Mouse (Mus musculus) kidney, postnatal 0 days (tissue): ENCODE measurements around the gene Camk2d. TPM values are rescaled to one million over a fixed set of nuclear protein-coding genes. Genes with fewer than 3 reads are reported as not detected.
A peak's percentile ranks its signal among the peaks of the same experiment; 100 is the strongest.

Experiments used
- ATAC-seq: fragments of 200-750 bp; cut with Nextera tagmentation; replicated peaks from 2 replicates; pipeline ENCODE4 v1.8.0; 2017; ENCODE audit warnings: low read depth, moderate number of reproducible peaks, moderate TSS enrichment, moderate library complexity; ENCODE audit not compliant: low FRiP score
- DNase-seq: peaks from one replicate; pipeline ENCODE4 v3.0.0-alpha.2; 2016; ENCODE audit warnings: low spot score
- H3K27ac ChIP-seq: fragments of 300-500 bp; sonication (generic); 2 replicates; pipeline ENCODE4 v1.5.1; 2014; ENCODE audit warnings: mild to moderate bottlenecking
- H3K27me3 ChIP-seq: fragments of 300-500 bp; sonication (generic); 2 replicates; pipeline ENCODE4 v1.6.1; 2014; ENCODE audit warnings: low read length, mixed read lengths; ENCODE audit not compliant: insufficient read depth
- H3K36me3 ChIP-seq: fragments of 300-500 bp; sonication (generic); 2 replicates; pipeline ENCODE4 v1.6.1; 2014; ENCODE audit warnings: low read length, mixed read lengths; ENCODE audit not compliant: insufficient read depth
- H3K4me1 ChIP-seq: fragments of 300-500 bp; sonication (generic); replicated peaks from 2 replicates; pipeline ENCODE4 v1.6.1; 2014; ENCODE audit warnings: antibody characterized with exemption, low read length, mixed read lengths; ENCODE audit not compliant: insufficient read depth
- H3K4me2 ChIP-seq: fragments of 300-500 bp; sonication (generic); 2 replicates; pipeline ENCODE4 v1.6.1; 2014; ENCODE audit warnings: mild to moderate bottlenecking, low read length, moderate library complexity, mixed read lengths
- H3K4me3 ChIP-seq: fragments of 300-500 bp; sonication (generic); replicated peaks from 2 replicates; pipeline ENCODE4 v1.5.1; 2014; ENCODE audit warnings: low read depth, low read length
- H3K9ac ChIP-seq: fragments of 300-500 bp; sonication (generic); 2 replicates; pipeline ENCODE4 v1.6.1; 2014; ENCODE audit warnings: low read depth, low read length
- H3K9me3 ChIP-seq: fragments of 300-500 bp; sonication (generic); replicated peaks from 2 replicates; pipeline ENCODE4 v1.6.1; 2016; ENCODE audit warnings: low read length, inconsistent platforms, mixed read lengths
- CTCF ChIP-seq: IDR thresholded peaks from 2 replicates; pipeline ENCODE4 v1.5.1; 2016; ENCODE audit warnings: antibody characterized with exemption, low read depth, mild to moderate bottlenecking, moderate library complexity
- WGBS: fragments of 180-500 bp; shearing (Covaris S2); extraction: QIAGEN DNeasy Blood & Tissue Kit; methylation state at CpG from one replicate; pipeline ENCODE4 v1.1.7; 2014; 5-methylcytosine and 5-hydroxymethylcytosine counted together
- polyA plus RNA-seq: library from polyadenylated mRNA; unstranded; fragments of >200 nt; fragmentation: Nextera tagmentation; extraction: Ambion mirVana; gene quantifications from 2 replicates; pipeline ENCODE4 v1.2.1, GENCODE M21; 2015

The Camk2d gene
- polyA plus RNA-seq, 1 experiment from 2014 or later = 28.3 TPM

DNA sequence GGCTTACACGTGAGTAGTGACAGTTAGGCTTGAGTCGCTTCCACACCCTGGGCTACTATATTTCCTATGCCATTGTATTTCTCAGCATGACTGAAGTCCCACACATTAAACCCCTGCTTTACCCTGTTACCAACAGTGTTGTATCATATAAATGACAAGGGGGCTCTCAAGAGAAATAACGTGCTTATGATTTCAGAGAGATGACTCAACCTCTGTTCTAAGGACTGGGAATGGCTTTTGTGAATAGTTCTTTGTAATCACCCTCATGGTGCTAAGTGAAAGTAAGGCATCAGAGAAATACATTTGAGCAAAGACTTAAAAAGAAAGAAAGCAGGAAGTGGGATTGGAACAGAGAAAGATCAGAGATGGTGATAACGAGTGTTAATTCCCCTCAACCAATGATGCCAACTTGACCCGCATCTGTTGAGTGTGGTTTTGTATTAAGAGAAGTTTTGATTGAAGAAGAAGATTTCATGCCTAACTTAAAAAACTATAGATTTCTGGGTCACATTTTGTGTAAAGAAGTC, 238.6 kb downstream of the Camk2d start:
- H3K9ac ChIP-seq = no peak overlapping the region
- no peak for DNase-seq
- no peak overlapping the region for H3K27ac ChIP-seq
- TF ChIP-seq CTCF = no peak
- no peak for ATAC-seq
- no peaks in the 10 kb centered on the region for H3K9me3 ChIP-seq
- no peak overlapping the region for H3K4me2 ChIP-seq
- H3K4me3 ChIP-seq = no peak overlapping the region
- WGBS = 83% methylated on average over 5 of the region's 5 CpGs
- no peaks in the 10 kb centered on the region for H3K27me3 ChIP-seq
- no peaks in the 10 kb centered on the region for H3K4me1 ChIP-seq
- H3K36me3 ChIP-seq = no peaks in the 10 kb centered on the region

DNA sequence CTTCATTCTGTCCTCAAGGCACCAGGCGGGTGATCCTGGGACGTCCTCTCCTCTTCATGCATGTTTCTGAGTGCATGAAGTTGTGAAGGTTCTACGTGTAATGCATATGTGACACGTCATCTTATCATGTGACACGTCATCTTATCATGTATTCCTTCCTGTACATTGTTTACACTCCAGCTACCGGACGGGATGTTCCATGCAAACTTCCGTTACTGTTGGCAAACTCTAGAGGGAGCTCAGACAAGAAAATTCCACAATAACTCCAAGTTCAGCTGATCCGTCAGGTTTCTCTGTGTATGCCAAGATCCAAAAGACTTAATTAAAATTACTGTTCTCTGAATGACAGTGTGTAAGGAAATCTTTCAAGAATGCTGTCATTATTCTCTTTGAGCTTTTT, 246.7 kb downstream of the Camk2d start:
- TF ChIP-seq CTCF = peak; percentile 27; the same call in 1 of the 2 replicates
- H3K4me1 ChIP-seq = no peaks in the 10 kb centered on the region
- H3K4me3 ChIP-seq = no peak overlapping the region
- 68% methylated on average over 9 of the region's 9 CpGs for WGBS
- no peaks in the 10 kb centered on the region for H3K27me3 ChIP-seq
- H3K9me3 ChIP-seq = no peaks in the 10 kb centered on the region
- peak; percentile 24 for DNase-seq
- no peak overlapping the region for H3K27ac ChIP-seq
- H3K4me2 ChIP-seq = no peak overlapping the region
- H3K36me3 ChIP-seq = 0 out of 2 replicates have a peak, but pooled peaks cover 3% of the 10 kb centered on the region
- H3K9ac ChIP-seq = no peak overlapping the region
- no peak for ATAC-seq

GRCm38 (mm10) chr3:126844809-126845208, 248.7 kb downstream of the Camk2d start:
- Histone ChIP-seq H3K36me3 (0 out of 2 replicates have a peak, but pooled peaks cover 3% of the 10 kb centered on the region), H3K4me2 (no peak overlapping the region), H3K27ac (no peak overlapping the region), H3K4me1 (no peaks in the 10 kb centered on the region), H3K4me3 (no peak overlapping the region), H3K9me3 (no peaks in the 10 kb centered on the region), H3K27me3 (no peaks in the 10 kb centered on the region), H3K9ac (no peak overlapping the region)
- WGBS = 83% methylated on average over 7 of the region's 7 CpGs
- no peak for DNase-seq
- ATAC-seq = no peak
- TF ChIP-seq CTCF = no peak

GRCm38 (mm10) chr3:126848081-126848480, 252.0 kb downstream of the Camk2d start:
- Histone ChIP-seq H3K4me2 (no peak overlapping the region), H3K9ac (no peak overlapping the region), H3K27ac (no peak overlapping the region), H3K9me3 (no peaks in the 10 kb centered on the region), H3K4me1 (no peaks in the 10 kb centered on the region), H3K4me3 (no peak overlapping the region), H3K36me3 (no peaks in the 10 kb centered on the region), H3K27me3 (no peaks in the 10 kb centered on the region)
- DNase-seq = no peak
- no peak for TF ChIP-seq CTCF
- no peak for ATAC-seq
- 93% methylated on average over 1 of the region's 1 CpGs for WGBS

DNA sequence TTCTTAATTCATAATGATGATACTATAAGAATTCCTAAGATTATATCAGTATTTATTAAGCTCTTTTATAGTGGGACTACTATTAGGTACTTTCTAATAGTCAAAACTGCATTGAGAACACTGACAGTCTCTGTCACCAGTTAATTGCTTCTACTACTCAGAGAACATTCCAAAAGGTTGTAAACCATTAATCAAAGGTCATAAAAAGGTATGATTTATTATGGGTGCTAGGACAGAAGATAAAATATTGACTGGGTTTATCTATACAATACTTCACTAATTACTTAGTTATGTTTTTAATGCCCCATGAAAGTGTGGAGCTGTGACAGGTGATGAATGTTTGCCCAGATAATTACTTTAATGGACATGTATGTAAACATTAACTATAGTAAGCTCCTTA, 264.3 kb downstream of the Camk2d start:
- no peaks in the 10 kb centered on the region for H3K4me1 ChIP-seq
- H3K4me2 ChIP-seq = no peak overlapping the region
- no peak for ATAC-seq
- no peak overlapping the region for H3K9ac ChIP-seq
- no peaks in the 10 kb centered on the region for H3K36me3 ChIP-seq
- TF ChIP-seq CTCF = no peak
- no peak overlapping the region for H3K27ac ChIP-seq
- H3K9me3 ChIP-seq = no peaks in the 10 kb centered on the region
- H3K4me3 ChIP-seq = no peak overlapping the region
- DNase-seq = no peak
- H3K27me3 ChIP-seq = no peaks in the 10 kb centered on the region

DNA sequence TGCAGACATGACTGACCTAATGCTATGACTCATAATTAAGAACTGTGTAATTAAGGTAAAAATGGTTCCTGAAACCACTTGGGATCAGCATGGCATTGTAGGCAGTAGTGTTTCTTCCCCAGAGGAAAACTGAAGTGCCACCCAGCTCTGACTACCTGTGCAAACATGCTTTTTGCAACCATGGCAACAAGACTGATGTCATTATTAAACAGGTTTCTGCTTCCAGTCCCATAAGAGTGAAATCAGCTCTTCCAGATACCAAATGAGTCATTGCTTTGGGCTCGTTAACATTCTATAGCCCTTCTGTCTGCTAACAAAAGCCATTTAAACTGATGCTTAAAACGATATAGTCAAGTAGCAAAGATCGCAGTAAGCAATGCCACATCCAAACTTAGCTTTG, 273.5 kb downstream of the Camk2d start:
- ATAC-seq (no peak), DNase-seq (no peak)
- no peak overlapping the region for H3K4me2 ChIP-seq
- no peaks in the 10 kb centered on the region for H3K36me3 ChIP-seq
- H3K4me3 ChIP-seq = no peak overlapping the region
- H3K9ac ChIP-seq = no peak overlapping the region
- no peak for TF ChIP-seq CTCF
- H3K9me3 ChIP-seq = no peaks in the 10 kb centered on the region
- H3K4me1 ChIP-seq = no peaks in the 10 kb centered on the region
- WGBS = 80% methylated on average over 3 of the region's 3 CpGs
- H3K27ac ChIP-seq = no peak overlapping the region
- H3K27me3 ChIP-seq = no peaks in the 10 kb centered on the region

DNA sequence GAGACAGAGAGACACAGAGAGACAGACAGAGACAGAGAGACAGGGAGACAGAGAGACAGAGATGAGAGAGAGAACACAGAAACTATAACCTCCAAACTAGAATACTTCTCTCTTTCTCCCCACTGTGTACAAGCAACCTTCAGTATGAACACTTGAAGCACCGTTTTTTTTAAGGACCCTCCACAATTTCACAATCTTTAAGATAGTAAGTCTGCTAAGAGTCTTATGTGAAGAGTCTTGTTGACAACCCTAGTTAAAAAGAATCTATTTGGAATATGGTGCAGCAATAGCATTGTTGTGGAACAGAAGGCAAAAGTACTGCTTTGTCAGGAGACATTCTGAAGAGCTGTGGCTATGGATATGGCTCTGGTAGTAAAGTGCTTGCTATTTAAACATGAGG, 274.6 kb downstream of the Camk2d start:
- ATAC-seq (no peak), DNase-seq (no peak)
- no peak overlapping the region for H3K4me2 ChIP-seq
- H3K4me3 ChIP-seq = no peak overlapping the region
- H3K9ac ChIP-seq = no peak overlapping the region
- H3K36me3 ChIP-seq = no peaks in the 10 kb centered on the region
- no peaks in the 10 kb centered on the region for H3K9me3 ChIP-seq
- no peak overlapping the region for H3K27ac ChIP-seq
- 95% methylated on average over 1 of the region's 1 CpGs for WGBS
- no peak for TF ChIP-seq CTCF
- no peaks in the 10 kb centered on the region for H3K4me1 ChIP-seq
- H3K27me3 ChIP-seq = no peaks in the 10 kb centered on the region
